Mouse (Mus musculus): ENCODE data around the gene Dbndd2. TPM values are rescaled to one million over a fixed set of nuclear protein-coding genes. Genes with fewer than 3 reads are reported as not detected.

The Dbndd2 gene
- total and polyA plus RNA-seq, 3 experiments = 5.5 to 22.3 (median 11.7) TPM

- Histone ChIP-seq H3K4me1 (ENCODE audit: insufficient read depth, low read depth, low read length) (peaks cover 55% of the 10 kb centered on the region), H3K36me3 (replicated peaks) (peaks cover 87% of the 10 kb centered on the region), H3K4me3 (ENCODE audit: low read depth, low read length) (no peak overlapping the region), H3K27me3 (ENCODE audit: insufficient read depth, low read length) (no peaks in the 10 kb centered on the region), H3K9me3 (replicated peaks) (no peaks in the 10 kb centered on the region)
- ATAC-seq (ENCODE audit: extremely low read depth, insufficient number of reproducible peaks, low FRiP score, poor library complexity, severe bottlenecking) (no peak), DNase-seq (ENCODE audit: low spot score) (no peak)
- TF ChIP-seq CTCF (IDR thresholded peaks at IDR 0.05; ENCODE audit: low read depth, low read length) (peak; percentile 42; the same call in 1 of the 2 replicates), TAL1 (conservative IDR thresholded peaks at IDR 0.05; ENCODE audit: low read depth, low read length) (no peak)
Measured at GRCm38 (mm10) chr2:164470254-164470653, 15.7 kb upstream of the Dbndd2 start.

DNA sequence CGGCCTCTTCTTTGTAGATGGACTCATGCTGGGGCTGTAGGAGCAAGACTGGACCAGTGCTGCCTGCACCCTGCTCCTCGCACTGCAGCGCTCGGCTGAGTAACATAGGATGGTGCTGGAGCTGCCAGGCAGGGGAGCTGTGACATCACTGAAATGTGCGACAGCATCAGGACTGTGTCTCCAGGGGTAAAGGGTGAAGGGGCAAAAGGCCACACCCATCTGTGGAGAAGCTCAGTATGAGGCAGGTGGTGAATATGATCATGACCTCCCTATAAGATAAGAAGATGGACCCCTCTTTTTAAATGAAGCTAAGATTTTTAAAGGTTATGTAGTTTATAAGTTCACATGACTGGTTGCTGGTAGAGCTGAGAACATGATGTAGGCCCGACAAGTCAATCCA is 12.3 kb upstream of the Dbndd2 start, which contains the start of gene Trp53tg5:
Gene Trp53tg5, minus strand, starts transcription at position 101 of the 400 bp plus-strand sequence.
- TF ChIP-seq CTCF (IDR thresholded peaks at IDR 0.05; ENCODE audit: low read depth, low read length) (no peak), TAL1 (conservative IDR thresholded peaks at IDR 0.05; ENCODE audit: low read depth, low read length) (no peak), GATA1 (IDR thresholded peaks at IDR 0.05; ENCODE audit: borderline replicate concordance, low read length) (no peak), POLR2AphosphoS5 (IDR thresholded peaks at IDR 0.05; ENCODE audit: insufficient replicate concordance, low read depth, low read length) (no peak), GATA2 (IDR thresholded peaks at IDR 0.05; ENCODE audit: borderline replicate concordance, low read depth, low read length) (no peak)
- Histone ChIP-seq H3K4me3 (ENCODE audit: low read depth, low read length) (no peak within 1 kb of the TSS), H3K9me3 (replicated peaks) (no peaks in the 10 kb centered on the region), H3K36me3 (replicated peaks) (peaks cover 82% of the 10 kb centered on the region), H3K4me1 (ENCODE audit: insufficient read depth, low read depth, low read length) (peaks cover 24% of the 10 kb centered on the region), H3K27me3 (ENCODE audit: insufficient read depth, low read length) (no peaks in the 10 kb centered on the region)
- DNase-seq (ENCODE audit: low spot score) (no peak), ATAC-seq (ENCODE audit: extremely low read depth, insufficient number of reproducible peaks, low FRiP score, poor library complexity, severe bottlenecking) (no peak)

- peak; percentile 51 for DNase-seq (ENCODE audit: low spot score)
- Histone ChIP-seq H3K9me3 (replicated peaks) (no peaks in the 10 kb centered on the region), H3K4me1 (ENCODE audit: insufficient read depth, low read depth, low read length) (peaks cover 26% of the 10 kb centered on the region), H3K36me3 (replicated peaks) (peaks cover 47% of the 10 kb centered on the region), H3K4me3 (ENCODE audit: low read depth, low read length) (peak overlapping the region; percentile 78), H3K27me3 (ENCODE audit: insufficient read depth, low read length) (peaks cover 13% of the 10 kb centered on the region; the same call in 1 of the 2 replicates)
- TF ChIP-seq CTCF (IDR thresholded peaks at IDR 0.05; ENCODE audit: low read depth, low read length) (no peak), GATA2 (IDR thresholded peaks at IDR 0.05; ENCODE audit: borderline replicate concordance, low read depth, low read length) (no peak), TAL1 (conservative IDR thresholded peaks at IDR 0.05; ENCODE audit: low read depth, low read length) (no peak), POLR2AphosphoS5 (IDR thresholded peaks at IDR 0.05; ENCODE audit: insufficient replicate concordance, low read depth, low read length) (no peak), GATA1 (IDR thresholded peaks at IDR 0.05; ENCODE audit: borderline replicate concordance, low read length) (no peak)
- ATAC-seq (ENCODE audit: extremely low read depth, insufficient number of reproducible peaks, low FRiP score, poor library complexity, severe bottlenecking) = no peak; the same call in 1 of the 2 replicates
Measured at GRCm38 (mm10) chr2:164486258-164487114, 580 bp downstream of the Dbndd2 start.

GRCm38 (mm10) chr2:164487115-164487527 is 1.2 kb downstream of the Dbndd2 start:
- H3K27me3 ChIP-seq (ENCODE audit: insufficient read depth, low read length) = peaks cover 13% of the 10 kb centered on the region; the same call in 1 of the 2 replicates
- ATAC-seq (ENCODE audit: extremely low read depth, insufficient number of reproducible peaks, low FRiP score, poor library complexity, severe bottlenecking) = no peak

GRCm38 (mm10) chr2:164487812-164488211 is 1.9 kb downstream of the Dbndd2 start:
- peaks cover 13% of the 10 kb centered on the region; the same call in 1 of the 2 replicates for H3K27me3 ChIP-seq (ENCODE audit: insufficient read depth, low read length)
- no peak for ATAC-seq (ENCODE audit: extremely low read depth, insufficient number of reproducible peaks, low FRiP score, poor library complexity, severe bottlenecking)

More at GRCm38 (mm10) chr2:164487115-164487527, 1.2 kb downstream of the Dbndd2 start:
- peaks cover 48% of the 10 kb centered on the region for H3K36me3 ChIP-seq (replicated peaks)
- TF ChIP-seq GATA2 (IDR thresholded peaks at IDR 0.05; ENCODE audit: borderline replicate concordance, low read depth, low read length) (no peak), CTCF (IDR thresholded peaks at IDR 0.05; ENCODE audit: low read depth, low read length) (no peak), TAL1 (conservative IDR thresholded peaks at IDR 0.05; ENCODE audit: low read depth, low read length) (no peak), GATA1 (IDR thresholded peaks at IDR 0.05; ENCODE audit: borderline replicate concordance, low read length) (no peak), POLR2AphosphoS5 (IDR thresholded peaks at IDR 0.05; ENCODE audit: insufficient replicate concordance, low read depth, low read length) (no peak)
- H3K4me1 ChIP-seq (ENCODE audit: insufficient read depth, low read depth, low read length) = peaks cover 26% of the 10 kb centered on the region
- H3K9me3 ChIP-seq (replicated peaks) = no peaks in the 10 kb centered on the region
- no peak for DNase-seq (ENCODE audit: low spot score)
- H3K4me3 ChIP-seq (ENCODE audit: low read depth, low read length) = peak overlapping the region; percentile 78; the same call in 1 of the 2 replicates

GRCm38 (mm10) chr2:164494126-164494525 is 8.2 kb downstream of the Dbndd2 start:
- H3K4me3 ChIP-seq (ENCODE audit: low read depth, low read length) = no peak overlapping the region
- H3K9me3 ChIP-seq (replicated peaks) = no peaks in the 10 kb centered on the region
- H3K36me3 ChIP-seq (replicated peaks) = peaks cover 25% of the 10 kb centered on the region
- H3K27me3 ChIP-seq (ENCODE audit: insufficient read depth, low read length) = no peaks in the 10 kb centered on the region
- TF ChIP-seq CTCF (IDR thresholded peaks at IDR 0.05; ENCODE audit: low read depth, low read length) = no peak
- peaks cover 14% of the 10 kb centered on the region for H3K4me1 ChIP-seq (ENCODE audit: insufficient read depth, low read depth, low read length)
- DNase-seq (ENCODE audit: low spot score) = no peak
- ATAC-seq (ENCODE audit: extremely low read depth, insufficient number of reproducible peaks, low FRiP score, poor library complexity, severe bottlenecking) = no peak

More at GRCm38 (mm10) chr2:164487812-164488211, 1.9 kb downstream of the Dbndd2 start:
- Histone ChIP-seq H3K4me1 (ENCODE audit: insufficient read depth, low read depth, low read length) (peaks cover 26% of the 10 kb centered on the region), H3K4me3 (ENCODE audit: low read depth, low read length) (no peak overlapping the region), H3K9me3 (replicated peaks) (no peaks in the 10 kb centered on the region), H3K36me3 (replicated peaks) (peaks cover 45% of the 10 kb centered on the region)
- DNase-seq (ENCODE audit: low spot score) = no peak
- TF ChIP-seq TAL1 (conservative IDR thresholded peaks at IDR 0.05; ENCODE audit: low read depth, low read length) (no peak), GATA1 (IDR thresholded peaks at IDR 0.05; ENCODE audit: borderline replicate concordance, low read length) (no peak)

Data from G1E (cell line).